Mouse (Mus musculus): Measurements from ENCODE around the gene Slc9a1.

Gene Slc9a1

DNA sequence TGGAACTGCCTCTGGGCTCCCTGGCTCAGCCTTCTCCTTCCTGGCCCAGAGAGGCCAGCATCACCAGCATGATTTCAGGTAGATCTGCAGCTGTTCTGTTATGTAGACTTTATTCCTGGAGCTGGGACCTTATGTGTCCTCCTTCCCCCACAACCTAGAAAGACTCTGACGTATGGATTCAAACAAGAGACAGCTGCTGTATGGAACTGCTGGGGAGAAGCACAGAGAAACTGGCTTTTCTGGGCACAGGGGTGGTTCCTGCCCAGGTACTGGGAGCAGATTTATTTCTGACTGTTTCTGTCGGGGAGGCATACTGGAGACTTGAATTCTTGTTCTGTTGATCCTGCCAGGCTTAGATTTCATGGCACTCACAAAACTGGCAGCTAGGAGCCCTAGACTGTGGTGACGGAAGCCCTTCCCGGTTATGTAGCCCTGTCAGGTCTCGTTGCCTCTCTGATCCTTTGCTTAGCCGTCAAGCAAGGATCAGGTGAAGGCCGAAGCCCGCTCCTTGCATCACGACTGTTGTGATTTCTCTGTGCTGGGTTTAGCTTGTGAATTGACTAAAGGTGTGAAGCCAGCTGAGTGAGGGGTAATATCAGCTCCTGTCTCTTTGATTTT, 34.2 kb downstream of the Slc9a1 start:
- DNase-seq (ENCODE audit: low read depth, low spot score) = no peak

GRCm38 (mm10) chr4:133404256-133404655, 34.8 kb downstream of the Slc9a1 start:
- DNase-seq (ENCODE audit: low read depth, low spot score) = no peak

DNA sequence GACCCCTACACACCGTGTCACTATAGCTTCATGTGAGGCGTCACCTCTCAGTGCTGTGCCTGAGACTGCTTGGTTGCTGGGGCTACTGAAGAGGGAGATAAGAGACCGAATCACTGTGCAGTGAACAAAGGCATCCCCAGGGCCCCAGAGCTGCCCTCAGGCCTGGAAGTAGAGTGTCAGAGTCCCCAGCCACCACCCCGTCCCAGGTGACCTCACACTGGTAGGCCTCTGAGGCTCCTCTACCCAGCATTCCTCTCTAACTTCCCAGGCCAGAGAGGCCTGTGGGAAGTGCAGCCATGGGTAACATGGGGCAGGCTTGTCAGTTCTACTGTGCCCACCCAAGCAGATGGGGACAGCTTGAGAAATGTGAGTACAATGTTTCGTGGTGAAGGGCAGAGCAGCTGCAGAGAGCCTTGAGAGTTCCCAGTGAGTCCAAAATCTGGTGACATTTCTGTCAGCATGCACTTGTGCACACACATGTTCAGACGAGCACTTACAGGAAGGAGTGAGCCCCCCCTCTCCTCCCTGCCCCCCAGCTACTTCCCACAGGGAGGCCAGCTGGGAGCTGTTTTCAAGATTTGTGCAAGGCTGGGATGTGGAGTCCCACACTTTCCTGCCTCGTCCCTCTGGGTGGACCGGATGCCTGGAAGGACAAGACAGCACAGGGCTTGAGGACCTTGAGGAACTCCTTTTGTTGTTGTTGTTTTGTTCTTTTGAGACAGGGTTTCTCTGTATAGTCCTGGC, 37.0 kb downstream of the Slc9a1 start:
- no peak for DNase-seq (ENCODE audit: low read depth, low spot score)

DNA sequence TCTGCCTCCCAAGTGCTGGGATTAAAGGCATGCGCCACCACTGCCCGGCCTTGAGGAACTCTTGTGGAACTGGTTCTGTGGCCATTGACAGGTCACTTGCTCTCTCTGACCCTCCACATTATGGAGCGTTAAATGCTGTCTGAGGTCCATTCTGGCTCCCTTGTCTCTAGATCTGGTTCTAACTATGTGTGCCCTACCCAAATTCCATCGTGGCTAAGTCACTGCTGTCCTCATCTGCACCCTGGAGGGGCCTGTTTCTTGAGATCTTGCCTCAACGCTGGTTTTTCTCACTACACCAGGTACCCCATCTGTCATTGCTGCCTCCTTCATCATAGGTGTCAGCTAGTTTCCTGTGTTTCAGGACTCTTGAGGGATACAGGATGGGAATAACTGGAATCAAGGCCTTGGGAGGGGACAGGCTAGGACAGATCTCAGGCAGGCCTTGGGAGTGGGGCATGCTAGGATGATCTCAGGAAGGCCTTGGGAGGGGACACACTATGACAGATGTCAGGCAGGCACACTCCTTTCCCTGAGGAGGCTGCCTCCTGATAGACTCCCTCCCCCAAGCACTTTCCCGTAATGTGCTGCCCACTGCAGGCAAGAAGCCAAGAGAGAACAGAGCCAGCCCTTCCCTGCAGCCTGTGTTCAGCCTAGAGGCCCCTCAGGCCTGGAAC, 37.7 kb downstream of the Slc9a1 start:
- DNase-seq (ENCODE audit: low read depth, low spot score) = no peak

DNA sequence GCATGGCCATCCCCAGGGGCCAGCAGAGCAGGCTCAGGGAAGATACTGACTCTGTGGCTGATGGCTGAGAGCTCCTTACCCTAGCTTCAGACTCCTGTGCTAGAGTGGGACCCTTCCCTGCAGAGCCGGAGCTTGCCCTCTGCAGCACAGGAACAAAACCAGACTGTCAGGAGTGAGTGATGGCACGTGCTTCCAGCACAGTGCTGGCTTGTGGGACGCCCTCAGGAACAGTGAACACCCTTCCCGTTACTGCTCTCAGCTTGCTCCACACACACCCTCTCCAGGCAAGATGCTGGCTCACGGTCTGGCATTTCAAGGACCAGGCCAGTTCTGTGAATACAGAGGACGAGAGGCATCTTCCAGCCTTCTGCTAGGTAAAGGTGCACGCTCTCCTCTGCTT, 38.5 kb downstream of the Slc9a1 start:
- no peak for DNase-seq (ENCODE audit: low read depth, low spot score)

DNA sequence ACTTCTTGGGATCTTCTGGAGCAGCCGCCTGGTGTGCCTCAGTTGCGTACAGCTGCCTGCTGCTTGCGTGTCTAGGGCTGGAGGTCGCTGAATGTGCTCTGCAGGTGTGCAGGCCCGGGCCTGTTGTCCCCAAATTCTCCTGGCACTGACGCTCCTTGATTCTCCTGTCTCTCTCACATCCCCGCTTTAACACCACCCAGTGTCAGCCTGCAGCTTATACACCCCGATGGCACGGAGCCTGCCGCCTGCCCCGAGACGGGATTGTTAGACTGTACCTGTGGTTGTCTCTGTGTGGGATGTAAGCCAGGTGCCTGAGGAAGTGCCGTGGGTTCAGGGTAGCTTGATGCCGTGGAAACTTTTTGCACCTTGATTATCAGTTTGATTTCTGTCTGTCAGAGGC, 41.5 kb downstream of the Slc9a1 start:
- DNase-seq (ENCODE audit: low read depth, low spot score) = no peak

DNA sequence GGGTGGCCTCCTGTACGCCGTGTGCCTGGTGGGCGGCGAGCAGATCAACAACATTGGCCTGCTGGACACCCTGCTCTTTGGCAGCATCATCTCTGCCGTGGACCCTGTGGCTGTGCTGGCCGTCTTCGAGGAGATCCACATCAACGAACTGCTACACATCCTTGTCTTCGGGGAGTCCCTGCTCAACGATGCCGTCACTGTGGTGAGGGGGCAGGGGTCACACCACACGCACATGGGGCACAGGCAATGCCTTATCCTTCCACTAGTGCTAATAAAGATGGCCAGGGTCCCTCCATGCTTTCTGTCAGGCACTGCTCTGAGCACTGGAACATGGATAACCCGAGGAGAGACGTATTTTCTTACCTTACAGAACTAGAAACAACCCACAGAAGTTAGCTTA, 42.6 kb downstream of the Slc9a1 start:
- no peak for DNase-seq (ENCODE audit: low read depth, low spot score)

DNA sequence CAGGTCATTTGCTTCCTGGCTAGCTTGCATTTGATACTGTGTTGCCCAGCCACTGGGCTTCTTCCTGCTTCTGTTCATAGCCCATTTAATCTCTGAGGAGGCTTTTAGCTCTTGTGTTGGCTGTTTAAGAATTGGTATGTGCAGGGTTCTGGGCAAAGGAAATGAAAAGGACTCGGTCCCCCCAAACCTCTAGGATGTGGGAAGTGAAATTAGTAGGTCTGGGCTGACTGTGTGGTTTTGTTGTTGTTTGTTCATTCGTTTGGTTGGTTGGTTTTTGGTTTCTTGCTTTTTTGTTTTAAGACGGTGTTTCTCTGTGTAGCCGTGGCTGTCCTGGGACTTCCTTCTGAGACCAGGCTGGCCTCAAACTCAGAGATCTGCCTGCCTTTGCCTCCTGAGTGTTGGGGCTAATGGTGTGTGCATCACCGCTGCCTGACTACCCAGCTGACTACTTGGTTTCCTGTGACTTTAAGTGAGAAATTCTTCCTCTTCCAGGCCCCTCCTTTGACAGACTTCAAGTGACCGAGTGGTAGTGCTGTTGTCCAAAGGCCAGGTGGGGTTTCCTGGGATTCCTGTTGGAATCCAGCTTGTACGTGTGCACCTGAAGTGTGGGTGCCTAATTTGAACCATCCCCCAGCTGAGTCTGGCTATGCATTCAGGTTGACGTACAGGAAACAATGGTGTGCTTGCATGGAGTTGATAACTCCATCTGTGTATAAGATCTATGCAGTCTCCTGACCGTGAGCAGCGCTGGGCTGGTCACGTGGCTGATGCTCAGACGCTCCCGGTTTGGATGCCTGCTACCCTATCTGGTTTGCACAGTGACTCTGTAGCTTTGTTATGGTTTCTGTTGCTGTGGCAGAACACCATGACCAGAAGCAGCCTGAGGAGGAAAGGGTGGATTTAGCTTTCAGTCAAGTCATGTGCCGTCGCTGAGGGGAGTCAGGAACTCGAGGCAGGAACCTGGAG, 43.4 kb downstream of the Slc9a1 start:
- DNase-seq (ENCODE audit: low read depth, low spot score) = no peak

- no peak for DNase-seq (ENCODE audit: low read depth, low spot score)
Measured at GRCm38 (mm10) chr4:133413617-133414016, 44.1 kb downstream of the Slc9a1 start.

DNA sequence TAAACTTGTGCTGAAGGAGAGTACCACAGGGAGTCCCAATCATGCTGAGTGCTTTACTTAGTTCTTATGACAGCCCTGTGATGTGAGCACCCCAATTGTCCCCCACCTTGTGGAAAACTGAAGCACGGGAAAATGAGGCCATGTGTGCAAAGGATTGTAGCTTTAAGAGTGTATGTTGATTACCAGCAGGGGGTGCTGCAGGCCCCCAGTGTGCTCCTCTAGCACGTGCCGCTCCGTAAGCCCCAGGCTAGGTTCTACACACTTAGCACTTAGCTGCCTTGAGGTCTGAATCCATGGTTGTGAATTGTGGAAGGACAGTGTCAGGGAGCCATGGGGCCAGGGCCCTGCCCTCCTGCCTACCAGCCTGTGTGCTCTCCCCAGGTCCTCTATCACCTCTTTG, 45.4 kb downstream of the Slc9a1 start:
- DNase-seq (ENCODE audit: low read depth, low spot score) = no peak

GRCm38 (mm10) chr4:133419312-133420004, 50.0 kb downstream of the Slc9a1 start:
- DNase-seq (ENCODE audit: low read depth, low spot score) = no peak

GRCm38 (mm10) chr4:133421989-133422388, 52.5 kb downstream of the Slc9a1 start:
- no peak for DNase-seq (ENCODE audit: low read depth, low spot score)

GRCm38 (mm10) chr4:133422601-133423000, 53.1 kb downstream of the Slc9a1 start:
- DNase-seq (ENCODE audit: low read depth, low spot score) = no peak

DNA sequence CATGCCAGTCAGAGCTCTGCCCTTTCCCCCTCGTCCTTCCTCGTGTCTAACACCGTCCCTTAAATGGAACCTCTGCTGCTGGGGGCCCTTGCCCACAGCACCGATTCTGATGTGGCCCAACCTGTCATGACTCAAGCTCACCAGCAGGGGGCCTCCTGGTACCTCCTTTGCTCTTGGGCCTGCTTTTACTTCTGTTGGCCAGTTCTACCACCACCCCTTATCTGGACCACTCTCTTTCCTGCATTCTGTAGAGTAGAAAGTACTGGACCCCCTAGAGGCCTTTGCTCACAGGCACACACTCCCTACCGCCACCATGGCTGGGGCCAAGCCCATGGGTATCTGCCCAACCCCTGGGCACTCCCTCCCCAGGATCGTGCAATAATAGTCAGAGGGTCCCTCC, 53.6 kb downstream of the Slc9a1 start:
- no peak for DNase-seq (ENCODE audit: low read depth, low spot score)

- no peak for DNase-seq (ENCODE audit: low read depth, low spot score)
Measured at GRCm38 (mm10) chr4:133423691-133424090, 54.2 kb downstream of the Slc9a1 start.

- DNase-seq (ENCODE audit: low read depth, low spot score) = peak; percentile 28
Measured at GRCm38 (mm10) chr4:133424100-133424499, 54.6 kb downstream of the Slc9a1 start.

- no peak for DNase-seq (ENCODE audit: low read depth, low spot score)
Measured at GRCm38 (mm10) chr4:133426141-133426540, 56.6 kb downstream of the Slc9a1 start.

GRCm38 (mm10) chr4:133431508-133431907, 62.0 kb downstream of the Slc9a1 start:
- DNase-seq (ENCODE audit: low read depth, low spot score) = no peak

- DNase-seq (ENCODE audit: low read depth, low spot score) = peak; percentile 24
Measured at GRCm38 (mm10) chr4:133432560-133433171, 63.2 kb downstream of the Slc9a1 start.

DNA sequence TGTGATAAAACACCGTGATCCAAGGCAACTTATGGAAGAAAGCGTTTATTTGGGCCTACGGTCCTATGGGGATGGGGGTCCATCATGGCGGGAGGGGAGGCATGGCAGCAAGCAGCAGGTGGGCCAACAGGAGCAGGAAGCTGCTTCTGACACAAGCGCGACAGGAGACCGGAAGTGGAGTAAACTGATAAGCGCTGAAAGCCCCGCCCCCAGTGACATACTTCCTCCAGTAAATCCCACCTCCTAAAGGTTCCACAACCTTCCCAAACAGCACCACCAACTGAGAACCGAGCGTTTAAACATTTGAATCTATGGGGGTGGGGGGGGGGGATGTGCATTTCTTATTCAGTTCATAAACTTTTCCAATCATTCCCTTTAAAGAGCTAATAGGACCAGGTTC, 66.4 kb downstream of the Slc9a1 start:
- DNase-seq (ENCODE audit: low read depth, low spot score) = no peak

Data from brain, embryonic 18.5 days (tissue).